Mouse (Mus musculus) ovary, adult 10 weeks (tissue): Measurements from ENCODE around the gene Cd52. TPM values are rescaled to one million over a fixed set of nuclear protein-coding genes. Genes with fewer than 3 reads are reported as not detected.

ENCODE experiments used
- polyA plus RNA-seq: library from polyadenylated mRNA; stranded (reverse); fragments of 350-450 nt; fragmentation: Illumina TruSeq; extraction: RNeasy Lipid Tissue Mini Kit (QIAGEN cat#74804); gene quantifications from one replicate; pipeline ENCODE4 v1.2.3, GENCODE M21; 2014

Gene Cd52
- 44.5 TPM for polyA plus RNA-seq

GRCm38 (mm10) chr4:134094923-134095547, at the start of gene Cd52:
Cd52 (minus strand) TSS chr4:134095082.

GRCm38 (mm10) chr4:134128221-134128982, 33.5 kb upstream of the Cd52 start, which contains the start of gene Sh3bgrl3:
Sh3bgrl3 (minus strand) TSS chr4:134128789.

GRCm38 (mm10) chr4:134101979-134102741, 7.3 kb upstream of the Cd52 start, which contains the start of gene Ubxn11:
Ubxn11 (plus strand) TSS chr4:134102570.

GRCm38 (mm10) chr4:134060135-134060865, 34.6 kb downstream of the Cd52 start, which contains the start of gene Crybg2:
Crybg2 (plus strand) TSS chr4:134060815.

GRCm38 (mm10) chr4:134053538-134053937, 41.3 kb downstream of the Cd52 start, which contains the start of gene Zfp683:
Zfp683 (plus strand) TSS chr4:134053838.

Other genes with a start within 250 kb of the Cd52 start
- 0.63 TPM for gene Rps6ka1, start 207.3 kb downstream of the Cd52 start, polyA plus RNA-seq
- 1,094 TPM for gene Hmgn2, start 126.4 kb downstream of the Cd52 start, polyA plus RNA-seq
- gene Dhdds, start 94.2 kb downstream of the Cd52 start, polyA plus RNA-seq: 20.6 TPM
- 1.3 TPM for gene Lin28a, start 76.2 kb downstream of the Cd52 start, polyA plus RNA-seq
- gene Zfp683, start 41.2 kb downstream of the Cd52 start, polyA plus RNA-seq: not detected
- not detected for gene Crybg2, start 34.3 kb downstream of the Cd52 start, polyA plus RNA-seq
- not detected for gene Ubxn11, start 7.5 kb upstream of the Cd52 start, polyA plus RNA-seq
- not detected for gene Sh3bgrl3, start 33.7 kb upstream of the Cd52 start, polyA plus RNA-seq
- 6.6 TPM for gene Cep85, start 92.0 kb upstream of the Cd52 start, polyA plus RNA-seq
- not detected for gene Gm7534, start 107.9 kb upstream of the Cd52 start, polyA plus RNA-seq
- gene Catsper4, start 132.3 kb upstream of the Cd52 start, polyA plus RNA-seq: not detected
- not detected for gene Cnksr1, start 143.3 kb upstream of the Cd52 start, polyA plus RNA-seq
- gene E130218I03Rik, start 148.6 kb upstream of the Cd52 start, polyA plus RNA-seq: not detected
- gene Zfp593, start 150.5 kb upstream of the Cd52 start, polyA plus RNA-seq: 0.46 TPM
- gene Gm30191, start 151.9 kb upstream of the Cd52 start, polyA plus RNA-seq: not detected
- gene Grrp1, start 159.0 kb upstream of the Cd52 start, polyA plus RNA-seq: not detected
- 37.5 TPM for gene Pdik1l, start 192.8 kb upstream of the Cd52 start, polyA plus RNA-seq
- gene Trim63, start 220.0 kb upstream of the Cd52 start, polyA plus RNA-seq: not detected
- 6.9 TPM for gene Slc30a2, start 248.1 kb upstream of the Cd52 start, polyA plus RNA-seq